Mouse (Mus musculus): ENCODE data around the gene Cd247. TPM values are rescaled to one million over a fixed set of nuclear protein-coding genes. Genes with fewer than 3 reads are reported as not detected.

The Cd247 gene
- polyA plus RNA-seq, 1 experiment, result 17.2 TPM

DNA sequence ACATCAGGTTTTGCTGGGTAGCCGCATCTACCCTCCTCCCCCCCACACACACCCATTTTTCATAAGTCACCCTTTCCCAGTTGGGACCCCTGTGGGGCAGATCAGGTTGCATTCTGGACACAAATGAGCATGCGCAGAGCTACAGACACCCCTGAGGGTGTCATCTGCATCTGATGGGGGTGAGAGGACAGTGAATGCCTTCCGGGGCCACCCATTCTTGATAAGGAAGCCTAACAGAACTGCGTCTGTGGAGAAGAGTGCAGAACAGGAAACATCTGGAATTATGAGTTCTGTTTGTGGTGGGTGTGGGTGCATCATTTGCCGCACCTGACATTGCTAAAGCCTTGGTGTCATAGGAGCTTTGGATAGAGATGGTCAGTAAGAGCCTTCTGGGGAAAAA lies 22.7 kb downstream of the Cd247 start:
- no peaks in the 10 kb centered on the region for H3K27me3 ChIP-seq (ENCODE audit: control insufficient read depth, insufficient read depth, low read length)
- no peaks in the 10 kb centered on the region for H3K36me3 ChIP-seq (ENCODE audit: control insufficient read depth, insufficient read depth, low read length)
- H3K4me3 ChIP-seq (ENCODE audit: control insufficient read depth, low read depth, low read length), result no peak overlapping the region
- no peak overlapping the region for H3K27ac ChIP-seq (ENCODE audit: control insufficient read depth, insufficient read depth, low read depth, low read length)
- TF ChIP-seq POLR2A (IDR thresholded peaks at IDR 0.05; ENCODE audit: control insufficient read depth, low read depth, low read length), result no peak
- TF ChIP-seq CTCF (IDR thresholded peaks at IDR 0.05; ENCODE audit: control insufficient read depth, insufficient read depth, insufficient replicate concordance, low read depth, low read length), result no peak
- no peaks in the 10 kb centered on the region for H3K4me1 ChIP-seq (ENCODE audit: control insufficient read depth, insufficient read depth, low read length)

DNA sequence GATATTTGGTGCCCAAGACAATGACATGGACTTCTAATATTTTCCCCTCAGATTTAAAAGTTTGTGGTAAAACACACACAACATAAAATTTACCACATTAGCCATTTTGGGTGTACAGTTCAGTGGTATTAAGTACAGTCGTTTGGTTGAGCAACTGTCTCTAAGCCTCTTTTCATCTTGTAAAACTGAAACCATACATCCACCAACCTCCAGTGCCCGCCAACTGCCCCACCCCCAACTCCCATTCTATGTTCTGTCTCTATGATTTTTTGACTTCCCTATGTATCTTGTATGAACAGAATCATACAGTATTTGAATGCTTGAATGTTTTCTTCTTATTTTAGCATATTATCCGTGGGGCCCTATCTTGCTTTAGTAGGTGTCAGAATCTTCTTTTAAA lies 24.3 kb downstream of the Cd247 start:
- no peaks in the 10 kb centered on the region for H3K36me3 ChIP-seq (ENCODE audit: control insufficient read depth, insufficient read depth, low read length)
- H3K4me3 ChIP-seq (ENCODE audit: control insufficient read depth, low read depth, low read length), result no peak overlapping the region
- H3K4me1 ChIP-seq (ENCODE audit: control insufficient read depth, insufficient read depth, low read length), result no peaks in the 10 kb centered on the region
- no peak overlapping the region for H3K27ac ChIP-seq (ENCODE audit: control insufficient read depth, insufficient read depth, low read depth, low read length)
- TF ChIP-seq POLR2A (IDR thresholded peaks at IDR 0.05; ENCODE audit: control insufficient read depth, low read depth, low read length), result no peak
- no peak for TF ChIP-seq CTCF (IDR thresholded peaks at IDR 0.05; ENCODE audit: control insufficient read depth, insufficient read depth, insufficient replicate concordance, low read depth, low read length)
- H3K27me3 ChIP-seq (ENCODE audit: control insufficient read depth, insufficient read depth, low read length), result no peaks in the 10 kb centered on the region

DNA sequence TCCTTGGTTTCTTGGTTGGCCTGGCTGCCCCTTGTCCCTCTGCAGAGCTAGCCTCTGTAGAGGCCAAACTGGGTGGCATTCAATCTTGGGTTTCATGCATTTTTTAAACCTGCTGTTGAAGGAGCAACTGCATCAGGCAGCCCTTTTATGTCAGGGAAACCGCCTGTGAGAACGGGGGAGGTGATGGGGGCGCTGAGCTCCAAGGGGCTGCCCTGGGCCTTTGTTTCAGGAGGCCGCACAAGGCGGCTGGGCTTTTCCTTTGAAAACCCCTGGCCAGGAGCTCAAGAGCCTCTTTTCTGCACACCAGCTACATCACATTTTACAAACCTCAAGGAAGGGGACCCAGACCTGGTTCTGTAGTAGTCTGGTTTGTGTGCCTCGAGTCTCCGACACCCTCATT lies 25.6 kb downstream of the Cd247 start:
- TF ChIP-seq POLR2A (IDR thresholded peaks at IDR 0.05; ENCODE audit: control insufficient read depth, low read depth, low read length), result no peak
- no peak for TF ChIP-seq CTCF (IDR thresholded peaks at IDR 0.05; ENCODE audit: control insufficient read depth, insufficient read depth, insufficient replicate concordance, low read depth, low read length)
- H3K4me1 ChIP-seq (ENCODE audit: control insufficient read depth, insufficient read depth, low read length), result no peaks in the 10 kb centered on the region
- H3K4me3 ChIP-seq (ENCODE audit: control insufficient read depth, low read depth, low read length), result no peak overlapping the region
- no peak overlapping the region for H3K27ac ChIP-seq (ENCODE audit: control insufficient read depth, insufficient read depth, low read depth, low read length)
- no peaks in the 10 kb centered on the region for H3K36me3 ChIP-seq (ENCODE audit: control insufficient read depth, insufficient read depth, low read length)
- H3K27me3 ChIP-seq (ENCODE audit: control insufficient read depth, insufficient read depth, low read length), result no peaks in the 10 kb centered on the region

DNA sequence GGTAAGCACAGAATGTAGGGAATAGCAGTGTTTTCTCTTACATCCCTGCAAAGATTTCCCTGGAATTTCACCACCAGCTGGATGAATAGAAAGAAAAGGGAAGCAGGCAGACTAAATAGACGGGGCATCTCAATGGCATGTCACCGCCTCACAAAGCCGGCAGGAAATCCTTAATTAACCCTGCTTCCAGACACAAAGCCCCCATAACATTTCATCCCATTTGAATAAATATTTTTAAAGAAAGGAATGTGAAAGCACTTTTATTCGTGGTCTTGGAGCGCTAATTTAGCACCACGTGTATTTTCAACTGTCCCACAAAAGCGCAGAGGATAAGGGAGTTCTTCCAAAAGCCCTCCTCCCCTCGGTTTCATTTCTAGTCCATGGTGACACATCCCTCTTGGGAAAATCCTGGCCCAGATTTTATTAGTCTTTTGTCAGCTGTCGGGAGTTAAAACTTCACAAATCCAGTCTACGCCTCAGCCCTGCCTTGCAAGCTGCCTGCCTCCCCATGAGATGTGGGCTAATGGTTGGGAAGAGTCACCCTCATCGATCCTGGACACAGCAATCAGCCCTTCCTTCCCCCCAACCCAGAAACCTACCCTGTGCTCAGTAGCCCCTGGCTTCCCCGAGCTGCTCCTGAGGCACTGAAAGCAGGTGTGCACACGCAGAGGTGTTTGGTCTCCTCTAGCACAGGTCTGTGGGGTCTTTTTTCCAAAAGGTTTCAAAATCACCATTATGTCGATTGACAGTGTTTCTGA lies 26.2 kb downstream of the Cd247 start:
- TF ChIP-seq POLR2A (IDR thresholded peaks at IDR 0.05; ENCODE audit: control insufficient read depth, low read depth, low read length) (no peak), CTCF (IDR thresholded peaks at IDR 0.05; ENCODE audit: control insufficient read depth, insufficient read depth, insufficient replicate concordance, low read depth, low read length) (no peak)
- Histone ChIP-seq H3K36me3 (ENCODE audit: control insufficient read depth, insufficient read depth, low read length) (no peaks in the 10 kb centered on the region), H3K4me3 (ENCODE audit: control insufficient read depth, low read depth, low read length) (no peak overlapping the region), H3K27ac (ENCODE audit: control insufficient read depth, insufficient read depth, low read depth, low read length) (no peak overlapping the region), H3K27me3 (ENCODE audit: control insufficient read depth, insufficient read depth, low read length) (no peaks in the 10 kb centered on the region), H3K4me1 (ENCODE audit: control insufficient read depth, insufficient read depth, low read length) (no peaks in the 10 kb centered on the region)

DNA sequence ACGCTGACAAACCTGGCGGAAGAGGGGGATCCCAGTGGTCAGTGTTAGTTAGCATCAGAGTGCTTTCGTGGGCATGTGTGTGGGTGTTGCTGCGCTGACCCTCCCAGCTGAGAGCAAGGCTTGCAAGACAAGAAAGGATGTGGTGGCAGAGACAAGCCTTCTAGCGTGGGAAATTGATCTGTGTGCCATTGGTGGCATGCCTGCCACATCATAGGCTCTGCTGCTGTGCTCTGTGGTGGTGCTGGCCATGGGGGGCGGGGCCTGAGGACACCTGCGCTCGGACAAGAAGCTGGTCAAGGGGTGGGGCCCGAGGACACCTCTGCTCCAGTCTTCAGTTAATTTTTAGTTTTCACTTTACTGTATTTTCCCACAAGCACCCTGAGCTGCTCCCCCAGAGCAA lies 27.9 kb downstream of the Cd247 start:
- H3K4me3 ChIP-seq (ENCODE audit: control insufficient read depth, low read depth, low read length), result no peak overlapping the region
- no peaks in the 10 kb centered on the region for H3K4me1 ChIP-seq (ENCODE audit: control insufficient read depth, insufficient read depth, low read length)
- TF ChIP-seq CTCF (IDR thresholded peaks at IDR 0.05; ENCODE audit: control insufficient read depth, insufficient read depth, insufficient replicate concordance, low read depth, low read length) (no peak), POLR2A (IDR thresholded peaks at IDR 0.05; ENCODE audit: control insufficient read depth, low read depth, low read length) (no peak)
- H3K27me3 ChIP-seq (ENCODE audit: control insufficient read depth, insufficient read depth, low read length), result no peaks in the 10 kb centered on the region
- H3K36me3 ChIP-seq (ENCODE audit: control insufficient read depth, insufficient read depth, low read length), result no peaks in the 10 kb centered on the region
- H3K27ac ChIP-seq (ENCODE audit: control insufficient read depth, insufficient read depth, low read depth, low read length), result no peak overlapping the region

DNA sequence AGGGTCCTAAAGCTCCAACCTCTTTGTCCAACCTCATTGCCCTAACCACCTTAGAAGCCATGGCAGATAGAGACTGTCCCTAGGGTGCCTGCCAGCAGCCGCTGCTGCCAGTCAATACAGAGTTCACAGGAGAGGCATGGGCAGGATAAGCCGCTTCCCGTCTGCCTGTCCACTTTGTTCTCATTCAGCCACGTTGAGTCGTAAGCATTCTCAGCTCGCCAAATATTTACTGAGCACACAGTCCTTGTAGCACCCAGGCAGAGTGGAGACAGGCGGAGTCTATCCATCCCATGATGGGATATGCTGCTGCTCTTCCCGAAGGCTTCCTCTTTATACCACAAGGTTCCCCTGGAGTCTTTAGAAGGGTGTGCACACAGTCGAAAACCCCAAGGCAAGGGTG lies 28.8 kb downstream of the Cd247 start:
- H3K36me3 ChIP-seq (ENCODE audit: control insufficient read depth, insufficient read depth, low read length), result no peaks in the 10 kb centered on the region
- no peaks in the 10 kb centered on the region for H3K27me3 ChIP-seq (ENCODE audit: control insufficient read depth, insufficient read depth, low read length)
- no peak overlapping the region for H3K27ac ChIP-seq (ENCODE audit: control insufficient read depth, insufficient read depth, low read depth, low read length)
- H3K4me1 ChIP-seq (ENCODE audit: control insufficient read depth, insufficient read depth, low read length), result no peaks in the 10 kb centered on the region
- no peak for TF ChIP-seq CTCF (IDR thresholded peaks at IDR 0.05; ENCODE audit: control insufficient read depth, insufficient read depth, insufficient replicate concordance, low read depth, low read length)
- no peak for TF ChIP-seq POLR2A (IDR thresholded peaks at IDR 0.05; ENCODE audit: control insufficient read depth, low read depth, low read length)
- no peak overlapping the region for H3K4me3 ChIP-seq (ENCODE audit: control insufficient read depth, low read depth, low read length)

DNA sequence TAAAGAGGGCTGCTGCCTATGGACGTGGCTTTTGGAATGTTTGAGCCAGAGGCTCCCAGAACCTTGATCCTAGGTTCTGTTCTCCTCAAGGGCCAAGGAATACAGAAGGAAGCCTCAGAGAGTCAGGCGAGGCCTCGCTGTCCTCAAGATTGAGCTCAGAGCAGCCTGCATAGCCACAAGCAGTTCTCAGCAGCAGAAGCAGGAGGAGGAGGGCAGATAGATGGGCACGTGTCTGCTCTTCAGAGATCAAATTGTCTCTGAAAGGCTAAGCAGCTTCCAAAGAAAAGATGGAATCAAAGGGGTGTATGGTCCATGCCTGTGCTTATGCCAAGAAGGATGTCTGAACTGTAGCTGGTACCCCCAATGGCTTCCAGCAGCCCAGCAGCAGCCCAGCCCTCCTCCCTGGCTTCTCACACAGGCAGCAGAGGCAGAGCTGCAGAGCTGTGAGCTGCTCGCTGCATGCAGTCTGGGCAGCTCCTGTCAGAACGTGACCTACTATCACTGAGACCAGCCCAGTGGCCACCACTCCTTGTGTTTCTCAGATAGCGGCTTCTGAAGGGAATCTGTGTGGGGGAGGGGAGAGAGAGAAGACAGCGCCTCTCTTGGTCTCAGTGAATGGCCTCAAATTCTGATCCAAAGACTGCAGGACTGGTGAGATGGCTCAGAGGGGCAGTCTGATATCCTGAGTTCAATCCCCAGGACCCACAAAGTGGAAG lies 29.8 kb downstream of the Cd247 start:
- no peaks in the 10 kb centered on the region for H3K36me3 ChIP-seq (ENCODE audit: control insufficient read depth, insufficient read depth, low read length)
- no peak overlapping the region for H3K27ac ChIP-seq (ENCODE audit: control insufficient read depth, insufficient read depth, low read depth, low read length)
- TF ChIP-seq POLR2A (IDR thresholded peaks at IDR 0.05; ENCODE audit: control insufficient read depth, low read depth, low read length), result no peak
- TF ChIP-seq CTCF (IDR thresholded peaks at IDR 0.05; ENCODE audit: control insufficient read depth, insufficient read depth, insufficient replicate concordance, low read depth, low read length), result no peak
- no peak overlapping the region for H3K4me3 ChIP-seq (ENCODE audit: control insufficient read depth, low read depth, low read length)
- H3K4me1 ChIP-seq (ENCODE audit: control insufficient read depth, insufficient read depth, low read length), result no peaks in the 10 kb centered on the region
- no peaks in the 10 kb centered on the region for H3K27me3 ChIP-seq (ENCODE audit: control insufficient read depth, insufficient read depth, low read length)
